Mouse (Mus musculus) ES-E14 (cell line): Measurements from ENCODE around the gene 4933411K16Rik. TPM values are rescaled to one million over a fixed set of nuclear protein-coding genes. Genes with fewer than 3 reads are reported as not detected.

Experiments used
- DNase-seq: peaks from one replicate; pipeline ENCODE4 v3.0.0-alpha.2; 2013; ENCODE audit warnings: low read depth, low spot score
- H3K27ac ChIP-seq: 2 replicates; pipeline ENCODE4 v1.5.1; 2012; ENCODE audit warnings: low read depth, mild to moderate bottlenecking, low read length, moderate library complexity, mixed read lengths; ENCODE audit not compliant: poor library complexity, insufficient read depth, severe bottlenecking
- H3K36me3 ChIP-seq: 2 replicates; pipeline ENCODE4 v1.6.1; 2012; ENCODE audit warnings: mild to moderate bottlenecking, low read length, moderate library complexity, mixed read lengths; ENCODE audit not compliant: control insufficient read depth, poor library complexity, insufficient read depth, severe bottlenecking
- H3K4me1 ChIP-seq, 2 experiments: fragments of 150-350 bp in 1 of 2; sonication (generic) in 1 of 2; 2 replicates each; pipeline ENCODE4 v1.6.1; 2012; ENCODE audit warnings: low read length in 2 of 2, mild to moderate bottlenecking in 1 of 2, mixed read lengths in 1 of 2; ENCODE audit not compliant: control insufficient read depth in 2 of 2, insufficient read depth in 2 of 2, poor library complexity in 1 of 2
- H3K4me3 ChIP-seq, 2 experiments: fragments of 150-350 bp in 1 of 2; sonication (generic) in 1 of 2; 2 replicates each; pipeline ENCODE4 v1.5.1; 2012; ENCODE audit warnings: low read length in 2 of 2, low read depth in 1 of 2, mild to moderate bottlenecking in 1 of 2, mixed read lengths in 1 of 2; ENCODE audit not compliant: insufficient read depth in 1 of 2, poor library complexity in 1 of 2, severe bottlenecking in 1 of 2
- H3K9ac ChIP-seq: 2 replicates; pipeline ENCODE4 v1.6.1; 2012; ENCODE audit warnings: low read depth, mild to moderate bottlenecking, low read length, mixed read lengths; ENCODE audit not compliant: poor library complexity, insufficient read depth, severe bottlenecking
- H3K9me3 ChIP-seq: fragments of 150-350 bp; sonication (generic); 2 replicates; pipeline ENCODE4 v1.6.1; 2012; ENCODE audit warnings: low read depth, mild to moderate bottlenecking, low read length; ENCODE audit not compliant: control insufficient read depth, insufficient read depth
- CHD2 ChIP-seq: IDR thresholded peaks from 2 replicates; pipeline ENCODE4 v1.6.1; 2014; ENCODE audit warnings: mild to moderate bottlenecking, low read depth, low read length, inconsistent platforms
- HCFC1 ChIP-seq: IDR thresholded peaks from 2 replicates; pipeline ENCODE4 v1.6.1; 2012; ENCODE audit warnings: low read length, inconsistent platforms, borderline replicate concordance; ENCODE audit not compliant: insufficient read depth
- MAFK ChIP-seq: IDR thresholded peaks from 2 replicates; pipeline ENCODE4 v1.6.1; 2014; ENCODE audit warnings: mild to moderate bottlenecking, low read depth, low read length, inconsistent platforms; ENCODE audit not compliant: insufficient read depth
- ZC3H11A ChIP-seq: IDR thresholded peaks from 2 replicates; pipeline ENCODE4 v1.6.1; 2012; ENCODE audit warnings: low read depth, mild to moderate bottlenecking, inconsistent platforms, low read length, borderline replicate concordance
- ZNF384 ChIP-seq: IDR thresholded peaks from 2 replicates; pipeline ENCODE4 v1.6.1; 2012; ENCODE audit warnings: low read depth, low read length, inconsistent platforms
- in situ Hi-C, 2 experiments: fragments of 600-800 bp; cut with MboI; formaldehyde crosslinking; loops; one replicate each; pipeline ENCODE4 v1.15.1; 2025; ENCODE audit warnings: low sequenced_read_pairs in 2 of 2, inconsistent platforms in 1 of 2; ENCODE audit not compliant: unreplicated experiment in 2 of 2
- total RNA-seq: library from RNA; depleted of rRNA; stranded (reverse); fragments of 300-350 nt; gene quantifications from 2 replicates; pipeline ENCODE4 v1.2.3, GENCODE M21; 2012

The 4933411K16Rik gene
- total RNA-seq, 1 experiment: 0.62 TPM

GRCm38 (mm10) chr19:42061443-42061842 lies 9.4 kb downstream of the 4933411K16Rik start:
- DNase-seq: no peak
- H3K9ac ChIP-seq: no peak overlapping the region
- TF ChIP-seq CHD2 (no peak), HCFC1 (no peak), ZNF384 (no peak), MAFK (no peak), ZC3H11A (no peak)
- H3K36me3 ChIP-seq: no peaks in the 10 kb centered on the region
- in situ Hi-C loops: no loop called here
- H3K4me3 ChIP-seq: no peak overlapping the region
- H3K4me1 ChIP-seq: no peaks in the 10 kb centered on the region
- H3K9me3 ChIP-seq: no peaks in the 10 kb centered on the region
- no peak overlapping the region for H3K27ac ChIP-seq

- no peak for TF ChIP-seq CHD2
- TF ChIP-seq MAFK: no peak
- no peak for TF ChIP-seq ZNF384
- TF ChIP-seq ZC3H11A: no peak
- no peak for TF ChIP-seq HCFC1
Observed at GRCm38 (mm10) chr19:42068441-42069240, 16.6 kb downstream of the 4933411K16Rik start.

GRCm38 (mm10) chr19:42069241-42069525 lies 17.1 kb downstream of the 4933411K16Rik start:
- TF ChIP-seq HCFC1: no peak
- no peak for TF ChIP-seq ZC3H11A
- TF ChIP-seq ZNF384: no peak
- TF ChIP-seq MAFK: no peak
- TF ChIP-seq CHD2: no peak
- H3K4me1 ChIP-seq: peaks cover 0 to 8% of the 10 kb centered on the region in 2 experiments; a peak in 1 of 4 replicates
- H3K27ac ChIP-seq: no peak overlapping the region
- H3K36me3 ChIP-seq: no peaks in the 10 kb centered on the region
- no peak overlapping the region for H3K4me3 ChIP-seq
- no peaks in the 10 kb centered on the region for H3K9me3 ChIP-seq
- in situ Hi-C loops: no loop called here
- no peak overlapping the region for H3K9ac ChIP-seq
- DNase-seq: no peak

More at GRCm38 (mm10) chr19:42068441-42069240, 16.6 kb downstream of the 4933411K16Rik start:
- H3K9ac ChIP-seq: no peak overlapping the region
- DNase-seq: no peak
- no peaks in the 10 kb centered on the region for H3K36me3 ChIP-seq
- H3K4me3 ChIP-seq: no peak overlapping the region
- no peak overlapping the region for H3K27ac ChIP-seq
- H3K9me3 ChIP-seq: no peaks in the 10 kb centered on the region
- H3K4me1 ChIP-seq: peaks cover 0 to 8% of the 10 kb centered on the region in 2 experiments; a peak in 1 of 4 replicates
- in situ Hi-C loops: no loop called here

GRCm38 (mm10) chr19:42071221-42071620 lies 19.2 kb downstream of the 4933411K16Rik start:
- Histone ChIP-seq H3K9ac (no peak overlapping the region), H3K4me3 (no peak overlapping the region), H3K9me3 (no peaks in the 10 kb centered on the region), H3K4me1 (peaks cover 0 to 8% of the 10 kb centered on the region in 2 experiments; a peak in 1 of 4 replicates), H3K36me3 (no peaks in the 10 kb centered on the region), H3K27ac (no peak overlapping the region)
- TF ChIP-seq CHD2 (no peak), MAFK (no peak), HCFC1 (no peak), ZNF384 (no peak), ZC3H11A (no peak)
- no peak for DNase-seq
- in situ Hi-C loops: no loop called here
